Mouse (Mus musculus) stomach, embryonic 15.5 days (tissue): ENCODE results near the gene Gna14. TPM values are rescaled to one million over a fixed set of nuclear protein-coding genes. Genes with fewer than 3 reads are reported as not detected.

Source experiments
- ATAC-seq: fragments of 200-750 bp; cut with Nextera tagmentation; 2 replicates; pipeline ENCODE4 v1.8.0; 2017; ENCODE audit warnings: low read depth, moderate number of reproducible peaks, moderate TSS enrichment; ENCODE audit not compliant: insufficient read depth, low FRiP score
- H3K27ac ChIP-seq: fragments of 300-500 bp; sonication (generic); 2 replicates; pipeline ENCODE4 v1.5.1; 2015; ENCODE audit warnings: mild to moderate bottlenecking, inconsistent platforms
- H3K27me3 ChIP-seq: fragments of 300-500 bp; sonication (generic); replicated peaks from 2 replicates; pipeline ENCODE4 v1.6.1; 2015; ENCODE audit warnings: inconsistent platforms
- H3K36me3 ChIP-seq: fragments of 300-500 bp; sonication (generic); 2 replicates; pipeline ENCODE4 v1.6.1; 2015; ENCODE audit warnings: inconsistent platforms
- H3K4me1 ChIP-seq: fragments of 300-500 bp; sonication (generic); 2 replicates; pipeline ENCODE4 v1.6.1; 2015; ENCODE audit warnings: inconsistent platforms
- H3K4me2 ChIP-seq: fragments of 300-500 bp; sonication (generic); 2 replicates; pipeline ENCODE4 v1.6.1; 2015; ENCODE audit warnings: mild to moderate bottlenecking, inconsistent platforms
- H3K4me3 ChIP-seq: fragments of 300-500 bp; sonication (generic); replicated peaks from 2 replicates; pipeline ENCODE4 v1.5.1; 2015; ENCODE audit warnings: inconsistent platforms
- H3K9ac ChIP-seq: fragments of 300-500 bp; sonication (generic); 2 replicates; pipeline ENCODE4 v1.6.1; 2015; ENCODE audit warnings: inconsistent platforms
- H3K9me3 ChIP-seq: fragments of 300-500 bp; sonication (generic); 2 replicates; pipeline ENCODE4 v1.6.1; 2016; ENCODE audit warnings: inconsistent platforms
- WGBS: fragments of 180-500 bp; shearing (Covaris S2); methylation state at CpG from one replicate; pipeline ENCODE4 v1.1.7; 2015; 5-methylcytosine and 5-hydroxymethylcytosine counted together
- polyA plus RNA-seq: library from polyadenylated mRNA; unstranded; fragments of >200 nt; fragmentation: Nextera tagmentation; extraction: Ambion mirVana; gene quantifications from 2 replicates; pipeline ENCODE4 v1.2.1, GENCODE M21; 2015

Gene Gna14
- polyA plus RNA-seq, 1 experiment from 2014 or later, result 14.3 TPM

GRCm38 (mm10) chr19:16599298-16599970, 163.9 kb downstream of the Gna14 start:
- peak; percentile 69; the same call in 1 of the 2 replicates for ATAC-seq
- no peaks in the 10 kb centered on the region for H3K27me3 ChIP-seq
- no peak overlapping the region for H3K9ac ChIP-seq
- peaks cover 11% of the 10 kb centered on the region for H3K4me1 ChIP-seq
- no peak overlapping the region for H3K4me3 ChIP-seq
- WGBS, result 13% methylated on average over 9 of the region's 9 CpGs
- H3K4me2 ChIP-seq, result peak overlapping the region; percentile 37
- H3K27ac ChIP-seq, result no peak overlapping the region
- no peaks in the 10 kb centered on the region for H3K9me3 ChIP-seq
- no peaks in the 10 kb centered on the region for H3K36me3 ChIP-seq

- 84% methylated on average over 8 of the region's 8 CpGs for WGBS
- no peak overlapping the region for H3K4me3 ChIP-seq
- no peak overlapping the region for H3K9ac ChIP-seq
- no peaks in the 10 kb centered on the region for H3K9me3 ChIP-seq
- ATAC-seq, result no peak
- peaks cover 11% of the 10 kb centered on the region for H3K4me1 ChIP-seq
- no peak overlapping the region for H3K27ac ChIP-seq
- no peaks in the 10 kb centered on the region for H3K27me3 ChIP-seq
- H3K4me2 ChIP-seq, result no peak overlapping the region
- no peaks in the 10 kb centered on the region for H3K36me3 ChIP-seq
Observed at GRCm38 (mm10) chr19:16602026-16602425, 166.5 kb downstream of the Gna14 start.

- 0 out of 2 replicates have a peak, but pooled peaks cover 2% of the 10 kb centered on the region for H3K36me3 ChIP-seq
- ATAC-seq, result no peak
- H3K27ac ChIP-seq, result no peak overlapping the region
- H3K27me3 ChIP-seq, result no peaks in the 10 kb centered on the region
- no peak overlapping the region for H3K4me3 ChIP-seq
- no peaks in the 10 kb centered on the region for H3K4me1 ChIP-seq
- no peaks in the 10 kb centered on the region for H3K9me3 ChIP-seq
- WGBS, result 78% methylated on average over 6 of the region's 6 CpGs
- no peak overlapping the region for H3K4me2 ChIP-seq
- H3K9ac ChIP-seq, result no peak overlapping the region
Observed at GRCm38 (mm10) chr19:16607634-16608033, 172.1 kb downstream of the Gna14 start.

DNA sequence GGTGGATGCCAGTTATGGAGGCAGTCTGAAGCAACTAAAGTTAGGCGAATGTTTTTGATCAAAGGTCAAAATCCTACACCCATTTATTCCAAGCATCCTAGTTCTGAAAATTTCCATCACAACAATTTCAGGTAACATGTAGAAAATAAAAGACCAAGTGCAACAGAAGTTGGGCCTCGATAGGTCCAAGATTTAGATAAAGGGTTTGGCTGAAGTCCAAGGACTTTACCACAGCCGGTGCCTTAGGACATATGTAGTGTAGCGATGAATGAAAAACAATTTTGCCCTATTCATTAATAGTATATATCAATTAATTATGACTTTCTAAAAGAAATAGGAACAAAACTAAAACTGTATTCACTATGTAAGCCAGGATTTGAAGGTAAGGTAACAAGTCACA, 187.6 kb downstream of the Gna14 start:
- no peaks in the 10 kb centered on the region for H3K27me3 ChIP-seq
- H3K4me2 ChIP-seq, result no peak overlapping the region
- H3K4me1 ChIP-seq, result no peaks in the 10 kb centered on the region
- no peaks in the 10 kb centered on the region for H3K36me3 ChIP-seq
- no peak overlapping the region for H3K27ac ChIP-seq
- H3K9me3 ChIP-seq, result no peaks in the 10 kb centered on the region
- H3K4me3 ChIP-seq, result no peak overlapping the region
- H3K9ac ChIP-seq, result no peak overlapping the region
- 80% methylated on average over 4 of the region's 4 CpGs for WGBS
- no peak for ATAC-seq

GRCm38 (mm10) chr19:16624994-16625393, 189.4 kb downstream of the Gna14 start:
- Histone ChIP-seq H3K27ac (no peak overlapping the region), H3K9me3 (no peaks in the 10 kb centered on the region), H3K4me3 (no peak overlapping the region), H3K36me3 (no peaks in the 10 kb centered on the region), H3K27me3 (no peaks in the 10 kb centered on the region), H3K4me2 (no peak overlapping the region), H3K9ac (no peak overlapping the region), H3K4me1 (no peaks in the 10 kb centered on the region)
- ATAC-seq, result no peak

- Histone ChIP-seq H3K36me3 (no peaks in the 10 kb centered on the region), H3K27me3 (no peaks in the 10 kb centered on the region), H3K9me3 (no peaks in the 10 kb centered on the region), H3K4me3 (no peak overlapping the region), H3K4me2 (no peak overlapping the region), H3K9ac (no peak overlapping the region), H3K27ac (no peak overlapping the region), H3K4me1 (no peaks in the 10 kb centered on the region)
- peak; percentile 83 for ATAC-seq
- 30% methylated on average over 14 of the region's 14 CpGs for WGBS
Observed at GRCm38 (mm10) chr19:16625610-16626395, 190.2 kb downstream of the Gna14 start.
